Mouse (Mus musculus): ENCODE data around the gene Adamts7.

Gene Adamts7

DNA sequence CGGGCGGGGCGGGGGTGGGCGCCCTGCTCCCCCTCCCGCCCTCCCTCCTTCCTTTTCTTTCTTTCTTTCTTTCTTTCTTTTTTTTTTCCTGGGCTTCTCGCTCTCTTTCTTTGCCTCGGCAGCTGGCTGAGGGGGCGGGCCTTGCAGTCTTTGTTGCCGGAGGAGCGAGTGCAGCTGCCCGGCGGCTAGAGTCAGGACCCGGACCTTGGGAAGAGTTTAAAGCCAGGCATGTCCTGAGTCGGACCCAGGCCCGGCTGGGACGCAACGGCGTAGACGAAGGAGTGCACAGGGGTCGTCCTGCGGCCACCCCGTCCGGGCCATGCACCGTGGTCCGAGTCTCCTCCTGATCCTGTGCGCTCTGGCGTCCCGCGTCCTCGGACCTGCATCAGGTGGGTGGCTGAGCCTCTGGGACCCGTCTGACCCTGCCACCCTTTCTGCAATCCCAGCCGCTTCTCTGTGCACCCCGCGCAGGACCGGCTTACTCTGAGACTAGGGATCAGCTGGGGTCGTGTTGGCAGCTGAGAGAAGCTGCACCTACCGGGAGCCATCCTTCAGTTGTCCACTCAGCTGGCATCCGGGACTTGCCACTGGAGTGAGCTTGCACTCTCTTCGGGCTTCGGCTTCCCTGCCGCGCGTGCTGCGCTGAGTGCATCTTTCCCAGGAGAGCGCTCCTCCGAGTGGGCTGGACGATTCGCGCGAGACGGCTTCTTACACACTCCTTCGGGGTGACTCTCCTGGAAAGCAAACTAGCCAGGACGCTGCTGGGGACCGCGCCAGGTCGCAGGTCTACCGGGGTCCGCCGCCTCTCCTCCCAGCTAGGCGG is at the start of gene Adamts7:
Adamts7 (plus strand) TSS at position 144 of the 823 bp plus-strand sequence.
- in situ Hi-C loops (cut with MboI, MseI), result no loop called here

DNA sequence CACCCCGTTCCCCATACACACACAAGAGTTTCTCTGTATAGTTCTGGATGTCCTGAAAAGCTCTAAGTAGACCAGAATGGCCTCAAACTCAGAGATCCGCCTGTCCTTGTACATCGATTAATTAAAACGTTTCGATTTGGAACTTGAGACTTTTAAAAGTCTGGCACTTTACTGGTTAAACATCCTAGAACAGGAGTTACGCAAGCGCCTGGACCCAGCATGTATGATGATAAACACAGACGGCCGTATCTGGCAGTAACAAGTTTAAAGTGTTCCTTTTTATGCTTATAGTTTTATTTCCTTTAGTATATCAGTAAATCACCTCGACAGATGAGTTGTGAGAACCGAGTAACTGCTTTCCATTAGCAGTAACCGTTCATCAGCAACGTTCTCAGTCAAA is 49.7 kb upstream of the Adamts7 start:
- in situ Hi-C loops (cut with MboI, MseI), result loop anchor here (25.0 kb wide), 1 partner anchor 1576 kb away; the partner anchor contains the start of gene Zfp949

DNA sequence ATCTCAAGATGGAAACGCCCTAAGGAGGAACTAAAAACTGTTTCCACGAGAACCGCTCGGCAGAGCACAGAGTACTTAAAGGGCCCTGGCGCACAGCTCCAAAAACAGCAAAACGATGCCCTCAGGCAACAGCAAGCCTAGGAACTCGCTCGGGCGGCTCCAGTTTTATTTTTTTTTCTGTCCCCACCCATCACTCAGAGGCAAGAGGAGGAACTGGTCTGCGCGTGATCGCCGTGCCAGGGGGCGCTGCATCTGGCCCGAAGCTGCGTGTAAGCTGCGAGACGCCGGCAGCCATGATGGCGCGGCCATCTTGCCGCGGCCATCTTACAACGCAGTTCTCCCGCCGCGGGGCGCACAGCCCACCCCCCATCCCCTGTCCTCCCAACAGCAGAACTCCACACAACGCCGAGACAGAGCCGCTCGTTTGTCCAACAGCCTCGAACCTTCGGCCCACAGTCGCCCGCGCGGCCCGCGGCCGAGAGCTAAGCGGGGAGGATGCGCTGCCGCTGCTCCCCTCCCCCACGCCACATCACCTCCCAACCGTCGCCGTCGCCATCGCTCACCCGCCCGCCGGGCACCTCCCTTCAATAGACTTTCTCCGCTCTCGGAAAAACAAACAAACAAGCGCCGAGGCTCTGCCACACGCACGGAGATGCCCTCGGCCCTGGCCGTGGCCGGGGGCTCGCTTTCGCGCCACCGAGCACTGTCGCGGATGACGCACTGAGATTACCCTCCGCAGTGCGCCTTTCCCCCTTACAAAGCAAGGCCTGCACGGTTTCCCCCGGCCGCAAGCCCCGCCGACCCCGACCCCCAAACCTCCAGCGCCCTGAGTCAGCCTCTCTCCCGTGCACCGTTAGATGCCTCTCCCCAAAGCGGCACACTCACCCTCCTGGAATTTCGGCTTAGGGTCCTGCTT is 49.0 kb upstream of the Adamts7 start:
- in situ Hi-C loops (cut with MboI, MseI), result loop anchor here (25.0 kb wide), 1 partner anchor 1577 kb away; the partner anchor contains the start of gene Zfp949

DNA sequence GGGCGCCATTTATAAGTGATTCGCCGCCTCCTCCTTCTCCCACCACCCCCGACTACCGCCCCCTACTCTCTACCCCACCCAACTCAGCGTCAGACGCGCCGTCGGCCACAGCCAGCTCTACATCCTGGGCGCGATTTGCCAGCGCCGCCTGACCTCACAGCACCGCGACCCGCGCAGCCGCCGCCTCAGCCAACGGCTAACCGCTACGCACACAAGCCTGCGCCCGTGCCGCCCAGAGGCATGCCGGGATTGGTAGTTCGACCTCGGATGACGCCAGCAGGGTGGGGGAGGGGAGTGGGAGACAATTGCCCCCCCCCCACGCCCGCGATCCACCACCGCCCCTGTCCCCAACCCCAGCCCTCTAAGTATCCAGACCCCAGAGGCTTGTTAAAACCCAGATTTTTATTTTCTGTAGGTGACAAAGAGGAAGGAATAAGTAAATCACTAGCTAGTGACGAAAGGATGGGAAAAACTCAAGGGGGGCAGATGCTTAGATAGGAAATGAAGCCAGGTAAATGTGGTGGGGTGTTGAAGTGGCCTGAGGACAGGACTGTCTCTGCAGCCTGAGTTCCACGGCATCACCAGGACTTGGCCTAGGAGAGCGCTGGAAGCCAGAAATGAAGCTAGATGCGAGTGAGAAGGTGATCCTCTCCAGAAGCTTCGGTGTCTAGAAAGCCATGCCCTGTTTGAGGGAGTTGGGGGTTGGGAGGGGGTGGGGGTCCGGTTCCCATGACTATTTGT is 48.1 kb upstream of the Adamts7 start, which contains the start of gene Morf4l1:
Morf4l1 (minus strand) TSS at position 208 of the 741 bp plus-strand sequence.
- in situ Hi-C loops (cut with MboI, MseI), result loop anchor here (25.0 kb wide), 1 partner anchor 1577 kb away; the partner anchor contains the start of gene Zfp949

DNA sequence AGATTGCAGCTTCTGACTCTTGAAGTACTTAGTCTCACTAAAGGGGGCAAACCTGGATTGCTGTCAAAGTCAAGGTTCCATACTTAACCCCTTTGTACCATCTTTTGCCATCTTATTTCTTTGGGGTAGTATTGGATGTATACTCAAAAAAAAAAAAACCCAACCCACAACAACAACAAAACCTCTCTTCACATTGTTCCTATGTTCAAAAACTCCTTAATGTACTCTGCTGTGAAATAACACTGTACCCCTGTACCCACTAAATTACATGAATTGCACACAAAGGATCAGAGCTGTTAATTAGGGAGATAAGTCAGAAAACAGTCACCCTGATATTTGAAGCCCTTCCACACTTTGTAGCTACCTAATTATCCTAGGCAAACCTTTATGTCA is 47.6 kb upstream of the Adamts7 start:
- in situ Hi-C loops (cut with MboI, MseI), result loop anchor here (25.0 kb wide), 1 partner anchor 1578 kb away; the partner anchor contains the start of gene Zfp949

DNA sequence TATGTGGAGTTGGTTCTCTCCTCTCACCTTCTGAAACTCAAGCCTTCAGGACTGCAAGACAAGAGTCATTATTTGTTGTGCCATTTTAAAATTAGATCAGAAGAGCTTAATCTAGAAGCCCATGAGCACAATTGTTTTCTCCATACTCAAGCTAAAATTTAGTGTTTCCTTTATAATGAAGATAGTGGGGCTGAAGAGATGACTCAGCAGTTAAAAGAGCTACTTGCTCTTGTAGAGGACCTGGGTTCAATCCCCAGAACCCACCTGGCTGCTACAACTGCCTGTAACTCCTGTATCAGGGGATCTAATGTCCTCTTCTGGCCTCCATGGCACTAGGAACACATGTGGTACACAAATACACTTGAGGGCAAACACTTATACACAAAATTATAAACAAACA is 45.6 kb upstream of the Adamts7 start:
- in situ Hi-C loops (cut with MboI, MseI), result loop anchor here (25.0 kb wide), 1 partner anchor 1580 kb away; the partner anchor contains the start of gene Zfp949

DNA sequence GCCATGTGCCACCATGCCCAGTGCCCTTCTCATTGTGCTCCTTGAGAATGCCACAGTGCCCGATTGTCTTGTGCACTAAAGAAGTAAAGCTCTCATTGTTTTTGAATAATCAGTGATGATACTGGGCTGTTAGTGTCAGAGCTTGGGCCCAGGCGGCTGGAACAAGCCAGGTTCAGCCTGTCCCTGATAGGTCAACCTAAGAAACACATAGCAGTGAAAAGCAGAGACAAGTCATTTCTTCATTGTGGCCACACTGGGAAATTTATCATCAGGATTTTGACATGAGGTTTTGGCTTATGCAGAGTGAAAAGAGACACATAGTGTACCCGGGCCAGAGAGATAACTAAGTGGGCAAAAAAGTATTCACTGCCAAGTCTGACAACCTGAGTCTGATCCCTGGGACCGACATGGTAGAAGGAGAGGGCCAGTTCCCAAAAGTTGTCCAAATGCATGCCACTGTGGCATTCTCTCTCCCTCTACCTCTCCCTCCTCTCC is 40.6 kb upstream of the Adamts7 start:
- in situ Hi-C loops (cut with MboI, MseI), result loop anchor here (25.0 kb wide), 1 partner anchor 1585 kb away; the partner anchor contains the start of gene Zfp949

DNA sequence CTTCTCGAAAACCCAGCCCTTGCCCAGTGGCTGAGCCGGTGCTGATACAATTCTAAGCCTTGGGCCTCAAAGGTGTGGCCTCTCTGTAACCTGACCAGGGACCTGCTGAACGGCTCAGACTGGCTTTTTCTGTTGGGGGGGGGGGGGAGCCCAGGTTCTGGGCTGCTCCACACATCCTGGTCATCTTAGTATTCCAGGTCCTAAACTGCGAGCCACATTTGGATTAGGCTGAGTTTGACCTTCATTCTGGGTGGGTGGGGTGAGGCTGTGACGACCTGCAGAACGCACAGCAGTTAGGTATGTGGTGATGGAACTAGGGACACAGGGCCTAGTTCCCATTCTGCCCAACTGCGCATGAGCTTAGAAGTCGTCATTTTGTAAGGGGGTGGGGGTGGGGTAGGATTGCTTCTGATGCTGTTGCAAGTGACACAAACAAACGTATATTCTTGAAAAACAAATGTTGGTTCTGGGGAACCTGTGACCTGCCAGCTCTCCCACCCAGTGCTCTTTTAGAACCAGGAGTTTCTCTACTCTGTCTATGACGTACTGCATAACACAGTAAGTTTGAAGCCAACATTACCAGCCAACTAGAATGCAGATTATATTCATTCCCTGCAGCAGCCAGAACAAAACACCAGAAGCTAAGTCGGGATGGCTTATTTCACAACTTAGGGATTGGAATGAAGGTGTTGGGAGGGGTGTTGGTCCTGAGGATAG is 38.6 kb upstream of the Adamts7 start:
- in situ Hi-C loops (cut with MboI, MseI), result loop anchor here (25.0 kb wide), 1 partner anchor 1587 kb away; the partner anchor contains the start of gene Zfp949

DNA sequence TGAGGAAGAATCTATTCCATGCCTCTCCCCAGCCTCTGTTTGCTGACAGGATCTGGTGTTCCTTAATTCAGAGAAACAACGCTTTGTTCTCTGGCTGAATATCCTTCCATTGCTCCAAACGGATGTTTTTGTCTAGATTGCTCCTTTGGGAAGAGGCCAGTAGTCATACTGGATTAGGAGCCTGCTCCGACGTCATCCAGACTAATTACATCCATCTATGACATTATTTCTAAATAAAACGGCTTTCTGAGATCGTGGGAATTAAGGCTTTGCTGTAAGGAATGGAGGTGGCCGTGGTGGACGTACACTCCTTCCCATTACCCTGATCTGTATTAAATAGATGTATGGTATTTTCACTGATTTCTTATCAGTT is 38.0 kb upstream of the Adamts7 start:
- in situ Hi-C loops (cut with MboI, MseI), result loop anchor here (25.0 kb wide), 1 partner anchor 1588 kb away; the partner anchor contains the start of gene Zfp949

DNA sequence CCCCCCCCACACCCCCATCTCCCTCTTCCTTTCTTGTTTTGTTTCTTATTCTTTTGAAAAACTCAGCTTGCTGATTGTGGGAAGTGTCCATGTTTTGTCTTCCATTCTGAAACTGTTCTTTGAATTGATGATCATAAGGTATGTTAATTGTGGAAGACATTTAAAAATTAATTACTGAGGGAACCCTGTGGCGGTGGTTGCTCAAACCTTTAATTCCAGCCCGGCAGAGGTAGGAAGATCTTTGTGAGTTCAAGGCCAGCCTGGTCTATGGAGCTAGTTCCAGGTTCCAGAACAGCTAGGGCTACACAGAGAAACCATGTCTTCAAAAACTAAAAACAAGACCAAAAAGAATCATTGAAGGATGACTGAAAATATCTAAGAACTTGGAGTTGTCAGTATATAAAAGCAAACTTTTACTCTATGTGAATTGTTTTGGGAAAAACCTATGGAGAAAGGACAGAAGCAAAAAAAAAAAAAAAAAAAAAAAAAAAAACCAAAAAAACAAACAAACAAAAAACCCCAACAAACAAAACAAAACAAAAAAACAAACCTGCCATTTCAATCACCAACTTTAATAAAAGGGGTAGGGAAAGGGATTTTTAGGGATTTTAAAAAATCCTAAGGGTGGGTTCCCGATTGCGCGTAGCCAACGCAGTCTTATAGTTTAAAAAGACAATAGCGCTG is 37.3 kb upstream of the Adamts7 start:
- in situ Hi-C loops (cut with MboI, MseI), result no loop called here

DNA sequence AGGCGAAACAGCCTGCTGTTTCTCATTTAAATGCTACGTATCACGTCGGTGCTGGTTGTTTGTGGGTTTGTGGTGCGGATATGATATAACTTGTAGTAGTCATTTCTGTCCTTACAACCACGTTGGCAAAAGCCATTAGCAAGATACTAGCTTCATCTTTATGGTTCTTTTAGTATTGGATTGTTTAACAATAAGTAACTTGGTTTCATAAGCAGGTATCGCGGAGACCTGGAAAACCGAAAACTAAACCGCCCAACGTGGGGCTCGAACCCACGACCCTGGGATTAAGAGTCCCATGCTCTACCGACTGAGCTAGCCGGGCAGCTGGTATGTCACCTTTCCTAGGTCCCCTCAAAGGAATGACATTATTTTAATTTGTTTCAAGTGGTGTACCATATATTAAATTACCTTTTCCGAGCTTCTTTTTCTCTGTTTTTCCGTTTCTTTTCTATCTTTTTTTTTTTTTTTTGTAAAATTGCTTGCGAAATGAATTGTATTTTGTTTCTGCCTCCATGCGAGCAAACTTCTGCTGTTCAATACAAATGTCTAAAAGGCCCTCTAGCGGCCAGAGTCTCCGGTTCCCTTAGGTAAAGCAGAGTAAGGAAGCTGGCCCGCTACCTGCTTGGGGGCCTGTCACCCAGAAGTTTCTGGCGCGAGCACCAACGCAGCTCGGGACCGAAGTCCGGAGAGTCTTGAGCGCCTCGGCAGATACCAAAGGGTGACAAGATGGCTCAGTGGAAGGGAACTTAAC is 36.4 kb upstream of the Adamts7 start:
- in situ Hi-C loops (cut with MboI, MseI), result no loop called here

DNA sequence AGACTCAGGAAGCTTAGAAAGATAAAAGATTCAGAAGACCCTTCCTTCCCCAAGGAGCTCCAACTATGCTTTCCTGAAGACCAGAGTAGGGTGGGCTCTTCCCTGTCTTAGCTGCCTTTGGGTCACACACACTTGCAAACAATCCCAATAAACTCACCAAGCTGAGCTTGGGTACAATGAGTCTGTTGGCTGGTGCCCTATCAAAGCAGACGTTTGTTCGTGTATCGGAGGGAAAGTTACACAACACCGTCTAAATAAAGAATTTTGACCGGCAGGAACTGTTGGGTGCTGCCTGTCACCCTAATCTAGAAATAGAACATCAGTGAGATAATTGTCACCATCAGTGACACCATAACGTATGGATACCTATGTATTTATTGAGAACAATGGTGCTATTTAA is 35.7 kb upstream of the Adamts7 start:
- in situ Hi-C loops (cut with MboI, MseI), result no loop called here

DNA sequence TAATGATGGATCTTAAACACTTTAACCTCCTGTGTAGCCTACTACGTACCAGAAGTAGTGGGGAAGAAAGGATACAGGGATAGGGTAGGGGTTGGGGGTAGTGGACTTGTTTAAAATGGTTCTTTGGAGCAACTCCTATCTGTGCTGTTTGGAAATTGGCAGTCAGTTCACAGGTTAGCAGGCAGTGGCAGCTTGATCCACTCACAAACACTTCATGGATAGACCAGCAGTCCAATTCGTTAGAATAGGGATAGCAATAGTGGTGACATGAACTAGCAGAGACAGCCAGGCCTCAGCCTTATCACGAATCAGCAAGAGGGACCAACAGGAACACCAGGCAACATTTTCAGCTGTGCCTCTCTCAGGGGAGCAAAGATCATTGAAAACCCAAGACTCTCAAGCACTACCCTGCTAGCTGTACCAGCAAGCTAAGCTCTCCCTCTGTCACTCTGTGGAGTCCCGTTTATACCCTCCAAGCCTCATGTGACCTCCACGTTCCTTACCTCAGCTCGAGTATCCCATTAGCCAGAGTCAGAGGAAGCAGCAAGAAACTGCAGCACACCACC is 34.1 kb upstream of the Adamts7 start:
- in situ Hi-C loops (cut with MboI, MseI), result no loop called here

DNA sequence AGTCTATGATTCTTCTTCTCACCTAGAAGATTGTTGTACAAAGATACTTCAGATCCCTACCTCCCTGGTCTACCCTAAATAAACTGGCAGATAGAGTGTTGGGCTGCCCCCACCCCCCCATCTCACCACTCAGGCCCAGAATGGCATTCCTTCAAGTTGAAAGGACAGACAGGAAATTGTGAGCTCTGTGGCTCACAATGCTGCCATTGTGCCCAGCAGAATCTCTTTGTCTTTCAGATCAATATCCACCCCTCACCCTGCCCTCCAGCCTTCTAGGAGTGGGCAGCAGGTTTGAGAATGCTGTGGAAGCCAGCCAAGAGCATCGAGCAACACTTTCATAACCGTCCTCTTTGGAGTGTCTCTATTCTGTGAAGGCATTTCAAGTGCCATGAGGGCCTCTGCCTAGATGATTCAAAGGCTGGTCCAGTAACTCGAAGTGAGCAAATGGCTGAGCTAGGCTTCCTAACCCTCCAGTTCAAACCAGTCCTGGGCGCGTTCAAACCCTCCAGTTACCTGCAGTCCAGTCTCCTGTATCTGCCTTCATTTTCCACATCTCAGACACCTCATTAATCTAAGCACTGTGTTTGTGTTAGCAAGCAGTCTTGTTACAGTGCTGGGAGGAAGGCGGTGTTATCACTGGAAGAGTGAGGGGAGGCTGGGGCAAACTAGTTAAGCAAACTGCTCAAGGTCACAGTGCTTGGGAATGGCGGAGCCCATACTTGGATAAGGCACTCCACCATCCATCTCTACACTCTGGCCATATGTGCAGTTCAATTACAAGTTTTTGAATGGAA is 29.1 kb upstream of the Adamts7 start:
- in situ Hi-C loops (cut with MboI, MseI), result no loop called here

DNA sequence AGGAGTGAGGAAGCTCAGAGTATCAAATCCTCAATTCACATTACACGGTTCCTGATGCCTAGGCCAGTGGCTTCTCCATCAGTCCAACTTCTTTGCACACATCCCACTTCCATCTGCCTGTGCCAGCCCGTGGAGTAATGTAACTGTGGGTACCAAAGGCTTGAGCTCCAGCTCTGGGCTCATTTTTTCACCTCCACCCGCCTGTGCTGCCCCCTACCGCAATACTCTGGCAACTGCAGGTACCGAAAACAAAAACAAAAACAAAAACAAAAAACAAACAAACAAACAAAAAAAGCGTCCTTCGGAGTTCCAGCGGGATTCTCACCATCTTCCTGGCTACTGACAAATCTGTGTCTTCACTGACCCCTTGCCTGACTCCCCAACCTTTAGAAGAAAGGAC is 27.4 kb upstream of the Adamts7 start:
- in situ Hi-C loops (cut with MboI, MseI), result no loop called here

DNA sequence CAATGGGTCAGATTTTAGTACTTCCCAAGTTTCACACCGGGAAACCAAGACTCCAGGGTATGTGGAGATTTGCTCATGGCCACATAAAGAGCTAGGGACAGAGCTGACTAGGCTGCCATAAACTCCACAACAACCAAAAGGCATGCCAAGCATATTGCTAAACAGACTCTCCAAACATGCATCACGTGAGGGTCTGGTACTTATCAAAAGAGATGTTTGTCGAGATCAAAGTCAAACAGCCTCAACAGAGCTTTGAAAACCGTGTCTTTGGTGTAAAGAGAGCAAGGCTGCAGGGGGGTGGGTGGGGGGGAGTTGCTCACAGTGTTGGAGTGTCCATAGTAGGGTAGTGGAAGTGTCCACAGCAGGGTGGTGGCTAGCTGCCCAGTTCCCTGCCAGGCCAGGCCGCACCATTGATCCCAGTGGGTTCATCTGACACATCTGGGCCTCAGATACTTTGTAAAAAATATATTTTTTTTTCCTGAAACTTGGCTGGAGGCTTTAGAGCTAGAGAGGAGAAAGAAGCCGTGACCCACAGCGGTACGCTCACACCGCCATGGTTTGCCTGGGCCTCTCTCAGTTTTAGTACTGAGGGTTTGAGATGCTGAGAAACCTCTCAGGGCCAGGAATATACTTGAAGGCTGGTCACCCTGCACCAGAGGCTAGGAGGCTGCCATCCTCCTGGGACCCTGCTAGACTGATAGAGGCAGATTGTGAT is 26.7 kb upstream of the Adamts7 start:
- in situ Hi-C loops (cut with MboI, MseI), result no loop called here

DNA sequence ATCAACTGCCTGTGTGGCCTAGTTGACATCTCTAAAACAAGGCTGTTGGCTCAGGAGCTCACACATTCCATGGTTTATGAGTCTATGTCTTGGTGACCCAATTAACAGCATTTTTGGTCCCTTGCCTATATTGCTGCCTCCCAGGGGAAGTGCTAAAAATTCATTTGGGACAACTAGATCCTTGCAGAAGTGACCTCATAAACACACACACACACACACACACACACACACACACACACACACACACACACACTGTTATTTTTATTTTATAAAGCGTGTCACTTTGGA is 26.2 kb upstream of the Adamts7 start:
- in situ Hi-C loops (cut with MboI, MseI), result no loop called here

Measured in regulatory T cell (primary cell).